Mouse (Mus musculus) cortical plate, adult 2 months (tissue): ENCODE measurements around the gene Dscaml1. TPM values are rescaled to one million over a fixed set of nuclear protein-coding genes. Genes with fewer than 3 reads are reported as not detected.
A peak's percentile ranks its signal among the peaks of the same experiment; 100 is the strongest.

Experiments used
- H3K27ac ChIP-seq: fragments of 200-500 bp; 2 replicates; pipeline ENCODE4 v1.5.1; 2012; ENCODE audit warnings: low read length, control low read depth, inconsistent platforms; ENCODE audit not compliant: insufficient read depth
- H3K4me1 ChIP-seq: fragments of 200-500 bp; 2 replicates; pipeline ENCODE4 v1.6.1; 2011; ENCODE audit warnings: low read length; ENCODE audit not compliant: control insufficient read depth, insufficient read depth
- H3K4me3 ChIP-seq: fragments of 200-500 bp; 2 replicates; pipeline ENCODE4 v1.5.1; 2011; ENCODE audit warnings: mild to moderate bottlenecking, low read length, control low read depth; ENCODE audit not compliant: insufficient read depth
- CTCF ChIP-seq: fragments of 200-500 bp; IDR thresholded peaks from 2 replicates; pipeline ENCODE4 v1.5.1; 2011; ENCODE audit warnings: mild to moderate bottlenecking, control low read depth, low read length; ENCODE audit not compliant: insufficient read depth; ENCODE audit errors: extremely low read depth
- POLR2A ChIP-seq: fragments of 200-500 bp; IDR thresholded peaks from 2 replicates; pipeline ENCODE4 v1.6.1; 2011; ENCODE audit warnings: mild to moderate bottlenecking, low read length, control low read depth; ENCODE audit not compliant: insufficient read depth; ENCODE audit errors: extremely low read depth
- polyA plus RNA-seq: library from polyadenylated mRNA; depleted of rRNA; stranded (reverse); fragments of >200 nt; gene quantifications from 2 replicates; pipeline ENCODE4 v1.2.3, GENCODE M21; 2012; rRNA removed

Dscaml1 gene
- polyA plus RNA-seq, 1 experiment, result 29.7 TPM

DNA sequence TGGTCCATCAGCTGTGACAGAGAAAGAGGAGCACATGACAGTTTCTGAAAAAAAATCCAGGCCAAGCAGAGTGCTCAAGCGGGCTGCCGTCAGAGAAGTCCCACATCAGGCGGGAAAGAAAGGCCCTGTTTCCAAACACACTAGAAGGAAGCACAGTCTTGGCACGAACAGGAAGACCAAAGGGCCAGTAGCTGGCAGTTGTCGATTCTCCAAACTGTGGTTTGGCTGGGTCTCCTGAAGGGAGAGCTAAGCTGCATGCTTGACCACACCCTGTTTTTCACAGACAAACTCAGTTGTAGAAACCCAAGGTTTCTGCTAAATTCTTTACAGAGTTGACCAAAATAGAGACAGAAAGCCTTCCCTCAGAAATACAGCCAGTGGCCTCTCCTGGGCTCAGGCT is 369.3 kb downstream of the Dscaml1 start:
- Histone ChIP-seq H3K4me1 (no peaks in the 10 kb centered on the region), H3K27ac (no peak overlapping the region), H3K4me3 (no peak overlapping the region)
- no peak for TF ChIP-seq POLR2A
- no peak for TF ChIP-seq CTCF

DNA sequence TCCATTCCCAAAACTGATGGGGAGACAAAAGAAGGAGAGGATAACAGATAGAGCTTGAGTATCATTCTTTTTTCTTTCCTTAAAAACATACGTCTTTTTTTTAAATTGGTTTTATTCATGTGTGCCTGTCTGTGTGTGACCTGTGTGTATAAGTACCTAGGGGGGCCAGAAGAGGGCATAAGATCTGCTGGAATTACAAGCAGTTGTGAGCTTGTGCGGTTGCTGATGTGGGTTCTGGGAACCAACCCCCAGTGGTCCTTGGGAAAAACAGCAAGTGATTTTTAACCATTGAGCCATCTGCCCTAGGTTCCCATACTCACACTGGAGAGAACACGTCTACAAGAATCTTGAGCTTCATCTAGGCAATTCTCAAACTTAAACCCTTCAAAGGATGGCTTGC is 370.8 kb downstream of the Dscaml1 start:
- TF ChIP-seq CTCF (no peak), POLR2A (no peak)

DNA sequence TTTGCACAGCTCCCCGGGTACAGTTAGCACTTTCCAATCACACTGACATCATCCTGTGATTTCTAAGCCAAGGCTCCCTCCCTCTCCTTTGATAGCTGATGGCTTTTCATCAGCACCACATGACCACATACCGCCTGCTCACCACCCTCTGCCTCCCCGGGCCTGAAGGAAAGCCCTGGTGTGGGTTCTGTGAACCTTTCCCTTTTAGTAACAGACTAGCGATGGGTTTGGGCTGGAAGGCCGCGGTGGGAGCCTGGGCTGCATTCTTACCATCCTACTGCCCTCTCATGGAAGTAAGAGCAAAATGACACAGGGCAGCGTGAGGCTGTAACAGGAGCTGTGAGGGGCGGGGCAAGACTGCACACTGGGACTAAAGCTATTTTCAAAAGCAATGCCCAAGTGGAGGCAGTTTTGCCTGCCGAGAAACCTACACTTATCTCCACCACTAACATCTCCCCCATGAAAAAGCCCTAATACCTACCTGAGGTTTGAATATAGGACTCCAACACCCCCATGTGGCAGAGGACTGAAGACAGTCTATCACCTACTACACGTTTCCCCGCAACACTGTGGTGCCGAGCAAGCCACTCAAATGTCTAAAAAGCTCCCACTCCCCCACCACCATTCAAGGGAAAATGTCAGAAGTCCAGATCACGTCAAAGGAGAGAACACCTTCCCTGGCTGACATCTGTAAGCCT is 372.2 kb downstream of the Dscaml1 start:
- Histone ChIP-seq H3K4me3 (no peak overlapping the region), H3K4me1 (no peaks in the 10 kb centered on the region), H3K27ac (no peak overlapping the region)
- TF ChIP-seq POLR2A (no peak), CTCF (peak; percentile 14; the same call in 1 of the 2 replicates)

More for the DNA sequence above, 370.8 kb downstream of the Dscaml1 start:
- Histone ChIP-seq H3K27ac (no peak overlapping the region), H3K4me3 (no peak overlapping the region), H3K4me1 (no peaks in the 10 kb centered on the region)

DNA sequence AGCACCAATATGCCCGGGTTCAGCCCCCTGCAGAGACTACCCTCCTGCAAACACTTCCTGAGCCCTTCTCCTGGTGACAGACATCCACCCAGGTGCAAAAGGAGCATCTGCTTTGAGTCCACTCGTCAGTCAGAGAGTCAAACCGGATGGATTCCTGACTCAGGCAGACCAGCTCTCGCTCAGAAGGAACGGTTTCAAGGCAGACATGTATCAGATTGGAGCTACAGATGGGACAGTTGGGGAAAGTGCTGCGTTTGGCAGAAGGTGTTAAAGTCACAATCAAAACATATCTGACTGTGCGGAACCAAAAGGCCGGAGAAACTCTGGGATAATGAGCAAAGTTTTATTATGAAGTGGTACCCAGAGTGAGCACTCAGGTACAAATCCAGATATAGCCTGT is 373.0 kb downstream of the Dscaml1 start:
- no peak for TF ChIP-seq CTCF
- no peak for TF ChIP-seq POLR2A
- H3K4me1 ChIP-seq, result no peaks in the 10 kb centered on the region
- no peak overlapping the region for H3K27ac ChIP-seq
- no peak overlapping the region for H3K4me3 ChIP-seq

Other genes starting within 250 kb of the Dscaml1 start
- 1.5 and 1.8 TPM in 2 replicates for gene BC049352, start 244.6 kb upstream of the Dscaml1 start, polyA plus RNA-seq
- gene Tmprss4, start 222.5 kb upstream of the Dscaml1 start, polyA plus RNA-seq, result 0.13 and 0.25 TPM in 2 replicates
- gene Il10ra, start 157.5 kb upstream of the Dscaml1 start, polyA plus RNA-seq, result 4.7 and 5.1 TPM in 2 replicates
- gene Tmprss13, start 107.5 kb upstream of the Dscaml1 start, polyA plus RNA-seq, result 0.06 TPM in 1 of 2 replicates, not detected in the other
- 137 and 139 TPM in 2 replicates for gene Fxyd6, start 56.4 kb upstream of the Dscaml1 start, polyA plus RNA-seq
- 14.4 and 16.9 TPM in 2 replicates for gene Fxyd2, start 27.0 kb upstream of the Dscaml1 start, polyA plus RNA-seq